Mouse (Mus musculus) embryonic fibroblast, embryonic 13.5 days (primary cell): ENCODE measurements around the gene Gm49416.
A peak's percentile ranks its signal among the peaks of the same experiment; 100 is the strongest.

ENCODE experiments used
- CTCF ChIP-seq: IDR thresholded peaks from 2 replicates; pipeline ENCODE4 v1.5.1; 2011; ENCODE audit warnings: mild to moderate bottlenecking, control low read depth, low read length, moderate library complexity, borderline replicate concordance; ENCODE audit not compliant: insufficient read depth
- POLR2A ChIP-seq: IDR thresholded peaks from 2 replicates; pipeline ENCODE4 v1.6.1; 2011; ENCODE audit warnings: low read depth, mild to moderate bottlenecking, control low read depth, low read length, moderate library complexity

- TF ChIP-seq CTCF (peak; percentile 70; the same call in 1 of the 2 replicates), POLR2A (no peak)
Observed at GRCm38 (mm10) chr19:8857689-8858088, 31.0 kb upstream of the Gm49416 start.
